Mouse (Mus musculus): ENCODE data around the gene Tmem63a. TPM values are rescaled to one million over a fixed set of nuclear protein-coding genes. Genes with fewer than 3 reads are reported as not detected.

The Tmem63a gene
- polyA plus RNA-seq, 2 experiments = 4.6 to 6.8 TPM

DNA sequence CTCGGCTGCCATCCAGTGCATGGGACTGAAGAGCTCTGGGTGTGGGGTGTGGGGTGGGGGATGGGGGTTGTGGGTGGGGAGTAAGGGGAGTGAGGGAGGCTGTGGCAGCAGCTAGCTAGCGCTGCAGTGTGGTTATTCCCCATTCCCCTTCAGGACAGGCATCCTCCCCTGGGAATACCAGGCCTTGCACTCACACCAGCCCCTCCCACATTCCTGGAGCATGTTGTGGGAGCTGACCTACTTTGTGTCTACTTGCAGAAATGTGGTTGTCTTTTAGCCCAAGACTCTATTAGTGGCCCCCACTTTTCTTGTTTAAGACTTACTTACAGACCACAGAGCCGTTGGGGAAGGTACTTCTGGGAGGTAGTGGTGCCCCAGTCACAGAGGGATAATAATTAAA, 24.4 kb downstream of the Tmem63a start:
- DNase-seq (ENCODE audit: low read depth in 3 of 3, low spot score in 3 of 3) (no peak), ATAC-seq (ENCODE audit: insufficient read depth) (no peak)
- peaks cover 5% of the 10 kb centered on the region for H3K36me3 ChIP-seq (replicated peaks; ENCODE audit: control insufficient read depth, insufficient read depth, low read depth)
- TF ChIP-seq CTCF (IDR thresholded peaks at IDR 0.05; ENCODE audit: low read depth) (no peak), EP300 (IDR thresholded peaks at IDR 0.05; ENCODE audit: low read depth) (no peak)
- H3K27ac ChIP-seq = no peak overlapping the region
- H3K27me3 ChIP-seq (ENCODE audit: control insufficient read depth, insufficient read depth, low read length) = no peaks in the 10 kb centered on the region
- no peak overlapping the region for H3K4me2 ChIP-seq (ENCODE audit: low read depth)
- H3K4me3 ChIP-seq (ENCODE audit: insufficient read depth in 1 of 2, low read depth in 2 of 2, low read length in 2 of 2) = no peak overlapping the region
- 78% methylated on average over 3 of the region's 3 CpGs for WGBS (ENCODE audit: insufficient replicate concordance)
- H3K4me1 ChIP-seq (replicated peaks; ENCODE audit: control insufficient read depth in 2 of 2, insufficient read depth in 2 of 2, low read length in 1 of 2) = no peaks in the 10 kb centered on the region
- H3K9ac ChIP-seq (replicated peaks) = no peak overlapping the region
- no peaks in the 10 kb centered on the region for H3K9me3 ChIP-seq (ENCODE audit: control insufficient read depth, low read length)

- no peak for TF ChIP-seq CTCF (IDR thresholded peaks at IDR 0.05; ENCODE audit: low read depth)
- no peak overlapping the region for H3K4me3 ChIP-seq (ENCODE audit: insufficient read depth in 1 of 2, low read depth in 2 of 2, low read length in 2 of 2)
- H3K4me2 ChIP-seq (ENCODE audit: low read depth) = no peak overlapping the region
- H3K9ac ChIP-seq (replicated peaks) = no peak overlapping the region
- H3K27me3 ChIP-seq (ENCODE audit: control insufficient read depth, insufficient read depth, low read length) = no peaks in the 10 kb centered on the region
- H3K9me3 ChIP-seq (ENCODE audit: control insufficient read depth, low read length) = no peaks in the 10 kb centered on the region
- no peak for DNase-seq (ENCODE audit: low read depth in 3 of 3, low spot score in 3 of 3)
- no peak for ATAC-seq (ENCODE audit: insufficient read depth)
- H3K27ac ChIP-seq = no peak overlapping the region
- peaks cover 5% of the 10 kb centered on the region for H3K36me3 ChIP-seq (replicated peaks; ENCODE audit: control insufficient read depth, insufficient read depth, low read depth)
- WGBS (ENCODE audit: insufficient replicate concordance) = 79% methylated on average over 7 of the region's 7 CpGs
- H3K4me1 ChIP-seq (replicated peaks; ENCODE audit: control insufficient read depth in 2 of 2, insufficient read depth in 2 of 2, low read length in 1 of 2) = no peaks in the 10 kb centered on the region
Measured at GRCm38 (mm10) chr1:180967261-180967660, 25.1 kb downstream of the Tmem63a start.

- TF ChIP-seq EP300 (IDR thresholded peaks at IDR 0.05; ENCODE audit: low read depth) (no peak), CTCF (IDR thresholded peaks at IDR 0.05; ENCODE audit: low read depth) (no peak)
- Histone ChIP-seq H3K9me3 (ENCODE audit: control insufficient read depth, low read length) (no peaks in the 10 kb centered on the region), H3K27ac (no peak overlapping the region), H3K9ac (replicated peaks) (no peak overlapping the region), H3K4me3 (ENCODE audit: insufficient read depth in 1 of 2, low read depth in 2 of 2, low read length in 2 of 2) (no peak overlapping the region), H3K4me2 (ENCODE audit: low read depth) (no peak overlapping the region), H3K36me3 (replicated peaks; ENCODE audit: control insufficient read depth, insufficient read depth, low read depth) (no peaks in the 10 kb centered on the region), H3K4me1 (replicated peaks; ENCODE audit: control insufficient read depth in 2 of 2, insufficient read depth in 2 of 2, low read length in 1 of 2) (no peaks in the 10 kb centered on the region), H3K27me3 (ENCODE audit: control insufficient read depth, insufficient read depth, low read length) (no peaks in the 10 kb centered on the region)
- DNase-seq (ENCODE audit: low read depth in 3 of 3, low spot score in 3 of 3) (no peak), ATAC-seq (ENCODE audit: insufficient read depth) (no peak)
- 63% methylated on average over 10 of the region's 11 CpGs for whole genome bisulfite sequencing (ENCODE audit: insufficient replicate concordance)
Measured at GRCm38 (mm10) chr1:180972941-180973340, 30.8 kb downstream of the Tmem63a start.

DNA sequence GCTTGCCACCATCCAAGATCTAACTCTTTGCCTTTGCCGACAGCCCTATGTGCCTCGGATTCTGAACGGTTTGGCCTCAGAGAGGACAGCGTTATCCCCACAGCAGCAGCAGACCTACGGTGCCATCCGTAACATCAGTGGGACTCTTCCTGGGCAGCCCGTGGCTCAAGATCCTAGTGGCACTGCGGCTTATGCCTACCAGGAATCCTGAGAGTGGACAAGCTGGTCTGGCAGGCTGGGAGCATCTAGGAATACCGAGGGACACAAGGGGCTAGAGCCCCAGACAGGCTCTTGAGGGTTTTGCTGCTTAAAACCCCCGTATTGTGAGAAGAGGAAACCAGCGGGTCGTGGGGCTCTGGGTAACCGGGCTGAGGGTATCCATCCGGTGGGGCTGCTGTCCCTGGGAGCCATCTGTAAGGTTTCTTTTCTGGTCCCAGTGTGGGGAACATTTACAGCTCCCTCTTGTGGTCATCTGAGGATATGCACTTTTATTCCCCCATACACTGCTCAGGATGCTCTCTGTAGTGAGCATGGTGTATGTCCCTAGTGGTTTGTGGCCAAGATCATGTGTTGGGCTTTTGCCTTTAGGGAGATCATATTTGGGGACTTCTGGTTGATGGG, 32.1 kb downstream of the Tmem63a start:
- Histone ChIP-seq H3K27ac (no peak overlapping the region), H3K4me2 (ENCODE audit: low read depth) (no peak overlapping the region), H3K4me1 (replicated peaks; ENCODE audit: control insufficient read depth in 2 of 2, insufficient read depth in 2 of 2, low read length in 1 of 2) (no peaks in the 10 kb centered on the region), H3K36me3 (replicated peaks; ENCODE audit: control insufficient read depth, insufficient read depth, low read depth) (no peaks in the 10 kb centered on the region), H3K9me3 (ENCODE audit: control insufficient read depth, low read length) (no peaks in the 10 kb centered on the region), H3K4me3 (ENCODE audit: insufficient read depth in 1 of 2, low read depth in 2 of 2, low read length in 2 of 2) (no peak overlapping the region), H3K27me3 (ENCODE audit: control insufficient read depth, insufficient read depth, low read length) (no peaks in the 10 kb centered on the region), H3K9ac (replicated peaks) (no peak overlapping the region)
- 57% methylated on average over 14 of the region's 14 CpGs for WGBS (ENCODE audit: insufficient replicate concordance)
- TF ChIP-seq EP300 (IDR thresholded peaks at IDR 0.05; ENCODE audit: low read depth) (no peak), CTCF (IDR thresholded peaks at IDR 0.05; ENCODE audit: low read depth) (peak; percentile 93)
- ATAC-seq (ENCODE audit: insufficient read depth) (peak; percentile 64), DNase-seq (ENCODE audit: low read depth in 3 of 3, low spot score in 3 of 3) (peak; percentile 42 to 55 (median 54))

- 46% methylated on average over 4 of the region's 4 CpGs for WGBS (ENCODE audit: insufficient replicate concordance)
- Histone ChIP-seq H3K9me3 (ENCODE audit: control insufficient read depth, low read length) (no peaks in the 10 kb centered on the region), H3K27ac (no peak overlapping the region), H3K4me3 (ENCODE audit: insufficient read depth in 1 of 2, low read depth in 2 of 2, low read length in 2 of 2) (no peak overlapping the region), H3K27me3 (ENCODE audit: control insufficient read depth, insufficient read depth, low read length) (no peaks in the 10 kb centered on the region), H3K36me3 (replicated peaks; ENCODE audit: control insufficient read depth, insufficient read depth, low read depth) (no peaks in the 10 kb centered on the region), H3K4me1 (replicated peaks; ENCODE audit: control insufficient read depth in 2 of 2, insufficient read depth in 2 of 2, low read length in 1 of 2) (peaks cover 0 to 4% of the 10 kb centered on the region in 2 experiments; a peak in 2 of 4 replicates), H3K4me2 (ENCODE audit: low read depth) (no peak overlapping the region), H3K9ac (replicated peaks) (no peak overlapping the region)
- no peak for ATAC-seq (ENCODE audit: insufficient read depth)
- peak; percentile 31 to 44 (median 38) for DNase-seq (ENCODE audit: low read depth in 3 of 3, low spot score in 3 of 3)
- TF ChIP-seq EP300 (IDR thresholded peaks at IDR 0.05; ENCODE audit: low read depth) (no peak), CTCF (IDR thresholded peaks at IDR 0.05; ENCODE audit: low read depth) (peak; percentile 98)
Measured at GRCm38 (mm10) chr1:180976110-180976679, 34.1 kb downstream of the Tmem63a start.

Data from liver, embryonic 14.5 days (tissue).